Mouse (Mus musculus) neural tube, embryonic 14.5 days (tissue): ENCODE data around the gene Nebl. TPM values are rescaled to one million over a fixed set of nuclear protein-coding genes. Genes with fewer than 3 reads are reported as not detected.

Experiments
- ATAC-seq: fragments of 200-750 bp; cut with Nextera tagmentation; 2 replicates; pipeline ENCODE4 v1.8.0; 2017; ENCODE audit warnings: low read depth, mild to moderate bottlenecking, moderate TSS enrichment, moderate library complexity
- H3K27ac ChIP-seq: fragments of 300-500 bp; sonication (generic); 2 replicates; pipeline ENCODE4 v1.5.1; 2014; ENCODE audit warnings: low read depth, mild to moderate bottlenecking, control low read depth, low read length, moderate library complexity, mixed read lengths
- H3K27me3 ChIP-seq: fragments of 300-500 bp; sonication (generic); 2 replicates; pipeline ENCODE4 v1.6.1; 2014; ENCODE audit warnings: low read length; ENCODE audit not compliant: control insufficient read depth, insufficient read depth
- H3K36me3 ChIP-seq: fragments of 300-500 bp; sonication (generic); 2 replicates; pipeline ENCODE4 v1.6.1; 2014; ENCODE audit warnings: low read length, mixed read lengths; ENCODE audit not compliant: control insufficient read depth, insufficient read depth
- H3K4me1 ChIP-seq: fragments of 300-500 bp; sonication (generic); 2 replicates; pipeline ENCODE4 v1.6.1; 2014; ENCODE audit warnings: low read length; ENCODE audit not compliant: control insufficient read depth, insufficient read depth
- H3K4me2 ChIP-seq: fragments of 300-500 bp; sonication (generic); 2 replicates; pipeline ENCODE4 v1.6.1; 2014; ENCODE audit warnings: mild to moderate bottlenecking, low read depth, low read length, control low read depth
- H3K4me3 ChIP-seq: fragments of 300-500 bp; sonication (generic); 2 replicates; pipeline ENCODE4 v1.5.1; 2014; ENCODE audit warnings: low read depth, low read length, control low read depth, mixed read lengths
- H3K9ac ChIP-seq: fragments of 300-500 bp; sonication (generic); replicated peaks from 2 replicates; pipeline ENCODE4 v1.6.1; 2014; ENCODE audit warnings: low read depth, mild to moderate bottlenecking, control low read depth, low read length, mixed read lengths
- H3K9me3 ChIP-seq: fragments of 300-500 bp; sonication (generic); 2 replicates; pipeline ENCODE4 v1.6.1; 2016; ENCODE audit warnings: low read length; ENCODE audit not compliant: control insufficient read depth
- WGBS: fragments of 180-500 bp; shearing (Covaris S2); extraction: QIAGEN DNeasy Blood & Tissue Kit; methylation state at CpG from one replicate; pipeline ENCODE4 v1.1.7; 2014; 5-methylcytosine and 5-hydroxymethylcytosine counted together
- polyA plus RNA-seq: library from polyadenylated mRNA; unstranded; fragments of >200 nt; fragmentation: Nextera tagmentation; extraction: Ambion mirVana; gene quantifications from 2 replicates; pipeline ENCODE4 v1.2.1, GENCODE M21; 2014

Gene Nebl
- polyA plus RNA-seq, 1 experiment from 2014 or later = 16.7 TPM

DNA sequence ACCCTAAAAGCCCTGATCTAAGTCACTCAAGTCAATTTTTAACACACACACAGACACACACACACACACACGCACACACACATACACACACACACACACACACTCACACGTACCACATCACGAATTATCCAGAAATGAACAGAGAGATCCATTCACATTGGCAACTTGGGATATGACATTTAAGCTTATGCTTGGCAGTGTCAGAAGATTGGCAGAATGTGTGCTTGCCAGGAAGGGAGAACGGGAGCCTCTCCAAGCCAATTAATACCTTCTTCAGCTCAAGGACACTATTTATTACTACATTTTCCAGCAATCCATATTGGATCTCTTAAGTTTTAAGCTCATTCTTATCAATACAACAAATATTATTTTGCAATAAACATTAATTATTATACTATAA lies 303.1 kb downstream of the Nebl start:
- no peaks in the 10 kb centered on the region for H3K36me3 ChIP-seq
- H3K9ac ChIP-seq = no peak overlapping the region
- no peak overlapping the region for H3K4me2 ChIP-seq
- no peak overlapping the region for H3K27ac ChIP-seq
- 87% methylated on average over 4 of the region's 4 CpGs for WGBS
- H3K4me3 ChIP-seq = no peak overlapping the region
- no peak for ATAC-seq
- no peaks in the 10 kb centered on the region for H3K27me3 ChIP-seq
- H3K9me3 ChIP-seq = no peaks in the 10 kb centered on the region
- no peaks in the 10 kb centered on the region for H3K4me1 ChIP-seq

DNA sequence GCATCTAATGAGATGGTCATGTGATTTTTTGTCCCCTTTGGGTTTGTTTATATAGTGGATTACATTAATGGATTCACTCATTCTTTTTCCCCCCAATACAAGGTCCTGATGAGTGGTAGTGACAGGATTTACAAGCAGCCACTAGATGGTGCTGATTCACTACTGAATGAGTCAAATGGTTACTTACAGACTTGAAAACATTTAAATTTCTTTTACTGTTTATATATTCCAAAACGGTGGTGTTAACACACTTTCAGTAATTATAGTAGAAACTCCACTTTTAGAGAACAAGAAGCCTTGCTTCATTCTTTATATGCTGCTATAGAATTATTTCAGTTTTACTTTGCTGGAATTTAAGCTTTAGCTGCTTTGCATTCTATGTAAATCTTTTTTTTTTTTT lies 308.3 kb downstream of the Nebl start:
- peak; percentile 81 for ATAC-seq

DNA sequence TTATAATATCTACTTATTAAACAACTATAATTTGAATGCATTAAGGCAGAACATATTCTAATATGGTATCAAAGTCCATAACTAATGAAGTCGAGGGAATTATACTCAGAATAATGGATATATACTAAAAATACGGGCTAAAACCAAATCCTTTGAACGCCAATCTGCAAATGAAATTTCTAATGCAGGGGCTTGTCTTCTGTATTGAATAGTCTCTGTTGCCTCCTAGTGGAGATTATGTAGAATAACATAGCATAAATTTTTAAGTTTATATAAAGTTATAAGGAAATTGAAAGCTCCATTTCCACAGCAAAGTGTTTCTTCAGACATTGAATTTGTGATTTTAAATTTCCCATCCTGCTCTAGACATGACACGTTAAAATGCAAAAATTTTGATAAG lies 315.9 kb downstream of the Nebl start:
- Histone ChIP-seq H3K4me1 (no peaks in the 10 kb centered on the region), H3K9me3 (no peaks in the 10 kb centered on the region), H3K4me2 (no peak overlapping the region), H3K27me3 (no peaks in the 10 kb centered on the region), H3K27ac (no peak overlapping the region), H3K9ac (no peak overlapping the region), H3K4me3 (no peak overlapping the region), H3K36me3 (no peaks in the 10 kb centered on the region)
- WGBS = 29% methylated on average over 4 of the region's 4 CpGs
- ATAC-seq = no peak

More for the DNA sequence above, 308.3 kb downstream of the Nebl start:
- Histone ChIP-seq H3K9me3 (no peaks in the 10 kb centered on the region), H3K4me1 (no peaks in the 10 kb centered on the region), H3K4me2 (no peak overlapping the region), H3K27me3 (no peaks in the 10 kb centered on the region), H3K4me3 (no peak overlapping the region), H3K9ac (no peak overlapping the region), H3K27ac (no peak overlapping the region), H3K36me3 (no peaks in the 10 kb centered on the region)
- WGBS = 3% methylated on average over 1 of the region's 1 CpGs

DNA sequence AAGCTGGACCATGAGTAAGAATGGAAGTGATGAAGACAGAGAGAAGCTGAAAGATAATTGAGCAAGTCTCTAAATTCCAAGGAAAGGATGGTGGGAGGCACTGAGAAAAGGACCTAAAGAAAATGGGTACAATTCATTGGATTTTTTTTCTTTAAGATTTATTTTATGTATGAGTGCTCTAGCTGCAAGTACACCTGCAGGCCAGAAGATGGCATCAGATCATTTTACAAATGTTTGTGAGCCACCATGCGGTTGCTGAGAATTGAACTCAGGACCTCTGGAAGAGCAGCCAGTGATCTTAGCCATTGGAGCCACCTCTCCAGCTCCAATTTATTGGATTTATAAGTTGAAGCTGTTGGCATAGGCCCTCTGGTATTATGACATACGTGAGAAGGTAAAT lies 316.9 kb downstream of the Nebl start:
- Histone ChIP-seq H3K27me3 (no peaks in the 10 kb centered on the region), H3K4me1 (no peaks in the 10 kb centered on the region), H3K4me2 (no peak overlapping the region), H3K4me3 (no peak overlapping the region), H3K9me3 (no peaks in the 10 kb centered on the region), H3K9ac (no peak overlapping the region), H3K36me3 (no peaks in the 10 kb centered on the region), H3K27ac (no peak overlapping the region)
- ATAC-seq = no peak
- 81% methylated on average over 2 of the region's 2 CpGs for WGBS

DNA sequence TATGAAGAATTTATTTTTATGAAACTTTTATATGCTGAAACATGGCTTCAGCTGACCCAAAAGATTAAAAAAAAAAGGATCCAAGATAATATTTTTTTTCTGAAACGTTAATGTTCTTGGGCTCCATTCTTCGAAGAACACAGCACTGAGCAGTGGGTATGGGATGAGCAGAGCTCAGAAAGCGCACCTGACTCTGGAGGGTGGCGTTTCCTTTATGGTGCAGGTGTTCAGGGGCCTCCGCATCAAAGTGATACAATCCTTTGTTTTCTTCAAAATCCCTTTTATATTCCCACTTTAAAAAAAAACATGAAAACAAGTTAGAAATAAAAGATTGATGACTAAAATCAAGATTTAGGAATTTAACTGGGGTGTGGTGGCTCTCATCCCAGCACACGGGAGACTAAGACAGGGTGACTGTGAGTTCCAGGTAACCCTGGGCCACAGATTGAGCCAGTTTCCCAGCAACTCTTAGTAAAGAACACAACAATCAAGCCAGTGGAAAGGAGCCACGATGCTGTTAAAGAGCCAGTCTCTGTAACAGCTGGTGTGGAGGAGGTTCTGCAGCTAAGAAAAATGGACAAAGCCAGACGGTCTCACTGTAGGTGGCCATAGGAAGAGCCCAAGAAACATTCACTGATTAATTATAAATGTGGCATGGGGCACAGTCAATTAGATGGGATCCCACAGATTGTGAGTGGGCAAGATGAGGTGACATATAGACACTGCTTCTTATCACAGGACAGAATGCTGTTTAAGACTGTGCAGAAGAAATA lies 317.6 kb downstream of the Nebl start:
- no peaks in the 10 kb centered on the region for H3K9me3 ChIP-seq
- no peak for ATAC-seq
- WGBS = 73% methylated on average over 8 of the region's 8 CpGs
- no peak overlapping the region for H3K4me2 ChIP-seq
- H3K4me1 ChIP-seq = no peaks in the 10 kb centered on the region
- H3K36me3 ChIP-seq = no peaks in the 10 kb centered on the region
- no peak overlapping the region for H3K4me3 ChIP-seq
- no peaks in the 10 kb centered on the region for H3K27me3 ChIP-seq
- H3K9ac ChIP-seq = no peak overlapping the region
- H3K27ac ChIP-seq = no peak overlapping the region

DNA sequence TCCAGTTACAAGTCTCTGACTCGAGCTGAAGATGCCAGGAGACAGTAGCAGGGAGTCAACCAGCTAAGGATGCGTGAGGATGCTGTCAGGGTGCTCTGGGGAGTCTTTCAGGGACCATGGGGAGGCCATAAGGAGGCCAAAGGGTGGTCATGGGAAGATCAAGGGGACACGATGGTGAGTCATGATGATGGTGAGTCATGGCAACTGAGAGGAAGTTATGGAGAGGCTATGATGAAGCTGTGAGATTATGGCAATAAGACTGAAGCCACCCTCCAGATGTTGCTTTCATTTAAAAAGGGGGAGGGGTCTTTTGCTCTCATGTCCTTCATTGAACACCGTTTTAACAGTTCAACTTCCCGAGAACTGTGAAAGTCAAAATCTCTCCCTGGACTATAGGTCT lies 322.0 kb downstream of the Nebl start:
- Histone ChIP-seq H3K9me3 (no peaks in the 10 kb centered on the region), H3K27me3 (no peaks in the 10 kb centered on the region), H3K4me3 (no peak overlapping the region), H3K27ac (no peak overlapping the region), H3K4me2 (no peak overlapping the region), H3K9ac (no peak overlapping the region), H3K4me1 (no peaks in the 10 kb centered on the region), H3K36me3 (no peaks in the 10 kb centered on the region)
- ATAC-seq = no peak
- 87% methylated on average over 5 of the region's 5 CpGs for WGBS

DNA sequence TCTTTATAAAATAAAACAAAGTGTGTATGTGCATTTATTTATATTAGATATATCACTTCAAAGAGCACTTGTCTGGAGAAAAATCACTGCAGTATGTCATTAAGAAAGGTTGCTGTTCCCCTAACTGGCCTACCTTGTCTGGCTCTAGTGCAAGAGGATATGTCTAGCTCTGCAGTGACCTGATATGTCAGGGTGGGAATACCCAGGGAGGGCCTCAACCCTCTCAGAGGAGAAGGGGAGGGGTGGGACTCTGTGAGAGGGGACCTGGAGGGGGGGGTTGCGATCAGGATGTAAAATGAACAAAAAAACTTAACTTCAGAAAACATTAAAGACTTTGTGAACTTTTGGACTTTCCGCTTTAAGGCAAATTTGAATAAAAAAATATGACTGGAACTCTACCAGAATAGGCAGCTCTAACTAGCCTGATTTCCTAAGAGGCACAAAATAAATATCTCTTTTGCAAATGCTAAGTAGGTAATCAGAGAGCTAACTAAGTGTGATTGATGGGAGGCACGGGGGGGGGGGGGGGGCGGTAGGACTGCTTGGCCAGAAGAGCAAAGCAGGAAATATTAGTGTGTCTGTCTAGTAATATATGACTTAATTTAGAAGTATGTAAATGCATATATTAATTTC lies 325.2 kb downstream of the Nebl start:
- Histone ChIP-seq H3K27me3 (no peaks in the 10 kb centered on the region), H3K27ac (no peak overlapping the region), H3K4me1 (no peaks in the 10 kb centered on the region), H3K9me3 (no peaks in the 10 kb centered on the region), H3K4me3 (no peak overlapping the region), H3K36me3 (no peaks in the 10 kb centered on the region), H3K9ac (no peak overlapping the region), H3K4me2 (no peak overlapping the region)
- WGBS = 68% methylated on average over 4 of the region's 4 CpGs
- ATAC-seq = no peak

DNA sequence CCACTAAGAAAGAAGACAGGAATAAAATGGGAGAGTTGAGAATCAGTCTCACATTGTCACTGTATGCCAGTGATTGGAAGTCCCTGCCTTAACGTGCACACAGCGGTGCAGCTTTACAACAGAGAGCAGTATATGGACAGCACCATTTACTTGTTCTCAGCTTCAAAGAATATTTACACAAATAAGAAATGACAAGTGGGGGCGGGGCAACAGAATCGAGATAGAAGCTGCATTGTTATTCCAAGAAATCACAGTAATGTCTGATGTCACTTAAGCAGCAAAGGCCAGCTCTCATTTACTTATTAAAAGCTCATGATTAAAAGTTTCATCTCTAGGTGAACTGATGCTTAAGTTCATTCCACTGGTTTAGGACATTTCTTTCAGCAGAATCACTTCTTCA lies 328.8 kb downstream of the Nebl start:
- Histone ChIP-seq H3K9me3 (no peaks in the 10 kb centered on the region), H3K4me1 (no peaks in the 10 kb centered on the region), H3K4me2 (no peak overlapping the region), H3K4me3 (no peak overlapping the region), H3K27me3 (no peaks in the 10 kb centered on the region), H3K9ac (no peak overlapping the region), H3K27ac (no peak overlapping the region), H3K36me3 (no peaks in the 10 kb centered on the region)
- WGBS = 78% methylated on average over 4 of the region's 4 CpGs
- ATAC-seq = no peak

DNA sequence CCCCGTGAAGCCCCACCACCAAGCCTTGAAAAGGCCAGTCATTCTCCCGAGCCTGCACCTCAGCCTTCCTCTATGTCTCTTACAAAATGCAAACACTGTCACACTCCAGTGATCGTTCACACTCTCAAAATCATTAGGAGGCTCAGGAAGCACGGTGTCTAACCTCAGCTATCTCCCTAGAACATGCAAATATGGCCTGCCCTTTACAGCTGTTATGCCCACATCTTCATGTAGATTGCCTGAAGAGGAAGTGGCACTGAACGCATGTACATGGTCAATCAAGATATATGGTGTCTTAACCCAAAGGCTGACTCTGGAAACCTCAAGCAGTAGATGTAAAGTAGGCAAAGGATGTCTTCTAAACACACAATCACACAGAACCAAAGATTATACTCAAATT lies 335.0 kb downstream of the Nebl start:
- ATAC-seq = no peak
- Histone ChIP-seq H3K36me3 (no peaks in the 10 kb centered on the region), H3K9me3 (no peaks in the 10 kb centered on the region), H3K4me3 (no peak overlapping the region), H3K4me1 (no peaks in the 10 kb centered on the region), H3K27ac (no peak overlapping the region), H3K4me2 (no peak overlapping the region), H3K27me3 (no peaks in the 10 kb centered on the region), H3K9ac (no peak overlapping the region)
- WGBS = 86% methylated on average over 5 of the region's 5 CpGs
